Mouse (Mus musculus): ENCODE measurements around the gene Kcnj14. TPM values are rescaled to one million over a fixed set of nuclear protein-coding genes. Genes with fewer than 3 reads are reported as not detected.

Gene Kcnj14
- polyA plus RNA-seq, 1 experiment from 2014 or later: 0.74 TPM

DNA sequence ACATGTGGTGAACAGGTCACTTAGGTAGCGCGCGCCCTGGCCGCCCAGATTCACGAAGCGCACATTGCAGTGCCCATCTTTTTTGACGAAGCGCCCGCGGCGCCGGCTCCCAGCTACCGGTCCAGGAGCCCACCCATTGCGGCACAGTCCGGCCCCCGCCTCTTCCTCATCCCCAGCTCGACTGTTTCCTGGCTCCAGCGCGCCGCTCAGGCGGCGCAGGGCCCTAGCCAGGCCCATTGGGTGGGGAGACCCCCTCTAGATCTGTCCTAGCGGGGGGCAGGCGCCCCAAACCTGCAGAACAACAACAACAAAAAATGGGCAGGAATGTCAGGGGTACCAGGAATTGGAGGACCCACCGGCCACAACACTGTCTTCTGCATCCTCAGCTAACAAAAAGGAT, 4.7 kb downstream of the Kcnj14 start:
- Histone ChIP-seq H3K36me3 (ENCODE audit: control insufficient read depth, insufficient read depth, low read length) (peaks cover 5% of the 10 kb centered on the region; the same call in 1 of the 2 replicates), H3K9me3 (ENCODE audit: control insufficient read depth, low read length) (no peaks in the 10 kb centered on the region), H3K4me2 (peak overlapping the region; percentile 50), H3K9ac (ENCODE audit: low read depth, low read length) (no peak overlapping the region), H3K27me3 (replicated peaks; ENCODE audit: control insufficient read depth, insufficient read depth, low read length) (peaks cover 7% of the 10 kb centered on the region; the same call in 1 of the 2 replicates), H3K27ac (ENCODE audit: low read depth, low read length) (no peak overlapping the region), H3K4me1 (replicated peaks; ENCODE audit: control insufficient read depth, insufficient read depth, low read length) (peaks cover 7% of the 10 kb centered on the region), H3K4me3 (ENCODE audit: low read depth, low read length) (peak overlapping the region; percentile 20; the same call in 1 of the 2 replicates)
- no peak for DNase-seq (ENCODE audit: low spot score)
- ATAC-seq (replicated peaks; ENCODE audit: low FRiP score): 0 out of 2 replicates have a peak, but pooled peaks have one; percentile 13
- 12% methylated on average over 25 of the region's 25 CpGs for WGBS

DNA sequence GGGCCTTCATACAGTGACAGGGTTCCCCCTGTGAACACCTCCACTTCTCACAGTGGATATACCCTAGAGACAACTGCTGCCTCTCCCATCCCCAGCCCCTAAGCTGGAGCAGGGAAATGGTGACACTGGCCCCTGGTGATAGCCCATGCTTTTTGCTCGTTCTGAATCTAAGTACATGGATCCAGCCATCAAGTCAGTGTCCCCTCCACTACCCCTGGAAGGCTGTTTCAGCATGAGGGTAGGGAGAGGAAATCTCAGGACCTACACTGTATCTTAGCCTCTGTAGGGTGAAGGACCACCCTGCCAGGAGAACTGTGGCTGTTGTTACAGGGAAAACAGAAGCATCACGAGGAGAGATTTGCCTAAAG, 8.6 kb downstream of the Kcnj14 start:
- no peak overlapping the region for H3K9ac ChIP-seq (ENCODE audit: low read depth, low read length)
- H3K36me3 ChIP-seq (ENCODE audit: control insufficient read depth, insufficient read depth, low read length): peaks cover 6% of the 10 kb centered on the region
- H3K27ac ChIP-seq (ENCODE audit: low read depth, low read length): no peak overlapping the region
- ATAC-seq (replicated peaks; ENCODE audit: low FRiP score): no peak
- 57% methylated on average over 2 of the region's 2 CpGs for WGBS
- DNase-seq (ENCODE audit: low spot score): no peak
- H3K4me1 ChIP-seq (replicated peaks; ENCODE audit: control insufficient read depth, insufficient read depth, low read length): peaks cover 24% of the 10 kb centered on the region
- H3K9me3 ChIP-seq (ENCODE audit: control insufficient read depth, low read length): no peaks in the 10 kb centered on the region
- no peak overlapping the region for H3K4me3 ChIP-seq (ENCODE audit: low read depth, low read length)
- H3K27me3 ChIP-seq (replicated peaks; ENCODE audit: control insufficient read depth, insufficient read depth, low read length): peaks cover 7% of the 10 kb centered on the region; the same call in 1 of the 2 replicates
- no peak overlapping the region for H3K4me2 ChIP-seq

DNA sequence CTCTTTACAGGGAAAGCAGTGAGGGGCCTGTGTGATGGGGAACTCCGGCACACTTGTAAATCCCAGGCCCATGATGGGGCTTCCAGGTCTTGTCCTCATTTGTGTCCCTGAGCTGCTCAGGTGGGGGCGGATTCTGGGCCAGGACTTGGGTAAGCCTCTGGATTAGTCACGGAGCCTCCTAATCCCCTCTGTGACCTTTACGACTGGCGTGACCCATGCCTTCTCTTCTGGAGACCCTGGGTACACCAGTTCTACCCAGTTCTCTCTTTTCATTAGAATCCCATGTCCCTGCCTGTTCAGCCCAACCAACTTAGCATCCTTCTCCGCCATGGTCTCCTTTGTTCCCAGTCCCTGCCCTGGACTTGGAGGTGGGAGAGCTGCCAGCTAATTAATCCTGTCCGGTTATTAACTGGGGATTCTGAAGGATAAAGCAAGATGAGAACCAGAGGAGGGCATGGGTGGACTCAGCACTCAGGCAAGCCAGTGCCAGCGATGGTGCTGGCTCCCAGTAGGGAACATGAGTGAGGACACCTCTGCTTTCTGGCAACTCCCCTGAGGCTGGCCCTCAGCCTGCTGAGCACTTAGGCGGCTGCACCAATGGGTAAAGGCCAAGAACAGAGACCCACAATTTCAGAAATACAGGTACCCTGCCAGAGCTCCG, 9.1 kb downstream of the Kcnj14 start:
- Histone ChIP-seq H3K4me3 (ENCODE audit: low read depth, low read length) (no peak overlapping the region; the same call in 1 of the 2 replicates), H3K4me1 (replicated peaks; ENCODE audit: control insufficient read depth, insufficient read depth, low read length) (peaks cover 24% of the 10 kb centered on the region), H3K4me2 (peak overlapping the region; percentile 63; the same call in 1 of the 2 replicates), H3K9ac (ENCODE audit: low read depth, low read length) (no peak overlapping the region), H3K9me3 (ENCODE audit: control insufficient read depth, low read length) (no peaks in the 10 kb centered on the region), H3K36me3 (ENCODE audit: control insufficient read depth, insufficient read depth, low read length) (peaks cover 12% of the 10 kb centered on the region), H3K27ac (ENCODE audit: low read depth, low read length) (no peak overlapping the region), H3K27me3 (replicated peaks; ENCODE audit: control insufficient read depth, insufficient read depth, low read length) (peaks cover 7% of the 10 kb centered on the region; the same call in 1 of the 2 replicates)
- DNase-seq (ENCODE audit: low spot score) (no peak), ATAC-seq (replicated peaks; ENCODE audit: low FRiP score) (no peak)
- WGBS: 69% methylated on average over 10 of the region's 10 CpGs

DNA sequence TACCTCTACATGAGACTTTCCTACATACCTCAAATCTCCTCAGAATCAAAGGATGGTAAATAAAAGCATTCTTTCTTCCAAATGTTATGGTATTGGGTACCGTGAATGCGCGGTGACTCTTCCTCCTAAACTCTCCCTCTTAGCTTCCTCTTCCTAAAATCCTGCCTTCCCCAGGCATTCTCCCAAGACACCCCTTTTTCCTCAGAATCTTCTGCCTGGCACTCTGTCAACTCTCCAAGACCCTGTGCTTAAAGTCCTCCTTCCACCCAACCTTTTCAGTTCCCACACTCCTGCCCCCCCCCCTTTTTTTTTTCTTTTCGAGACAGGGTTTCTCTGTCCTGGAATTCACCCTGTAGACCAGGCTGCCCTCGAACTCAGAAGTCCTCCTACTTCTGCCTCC, 9.7 kb downstream of the Kcnj14 start:
- peaks cover 24% of the 10 kb centered on the region for H3K4me1 ChIP-seq (replicated peaks; ENCODE audit: control insufficient read depth, insufficient read depth, low read length)
- H3K27ac ChIP-seq (ENCODE audit: low read depth, low read length): no peak overlapping the region
- no peak for ATAC-seq (replicated peaks; ENCODE audit: low FRiP score)
- WGBS: 8% methylated on average over 5 of the region's 5 CpGs
- no peaks in the 10 kb centered on the region for H3K9me3 ChIP-seq (ENCODE audit: control insufficient read depth, low read length)
- H3K27me3 ChIP-seq (replicated peaks; ENCODE audit: control insufficient read depth, insufficient read depth, low read length): peaks cover 7% of the 10 kb centered on the region; the same call in 1 of the 2 replicates
- no peak overlapping the region for H3K9ac ChIP-seq (ENCODE audit: low read depth, low read length)
- H3K36me3 ChIP-seq (ENCODE audit: control insufficient read depth, insufficient read depth, low read length): peaks cover 16% of the 10 kb centered on the region
- no peak for DNase-seq (ENCODE audit: low spot score)
- peak overlapping the region; percentile 90 for H3K4me3 ChIP-seq (ENCODE audit: low read depth, low read length)
- peak overlapping the region; percentile 63 for H3K4me2 ChIP-seq

DNA sequence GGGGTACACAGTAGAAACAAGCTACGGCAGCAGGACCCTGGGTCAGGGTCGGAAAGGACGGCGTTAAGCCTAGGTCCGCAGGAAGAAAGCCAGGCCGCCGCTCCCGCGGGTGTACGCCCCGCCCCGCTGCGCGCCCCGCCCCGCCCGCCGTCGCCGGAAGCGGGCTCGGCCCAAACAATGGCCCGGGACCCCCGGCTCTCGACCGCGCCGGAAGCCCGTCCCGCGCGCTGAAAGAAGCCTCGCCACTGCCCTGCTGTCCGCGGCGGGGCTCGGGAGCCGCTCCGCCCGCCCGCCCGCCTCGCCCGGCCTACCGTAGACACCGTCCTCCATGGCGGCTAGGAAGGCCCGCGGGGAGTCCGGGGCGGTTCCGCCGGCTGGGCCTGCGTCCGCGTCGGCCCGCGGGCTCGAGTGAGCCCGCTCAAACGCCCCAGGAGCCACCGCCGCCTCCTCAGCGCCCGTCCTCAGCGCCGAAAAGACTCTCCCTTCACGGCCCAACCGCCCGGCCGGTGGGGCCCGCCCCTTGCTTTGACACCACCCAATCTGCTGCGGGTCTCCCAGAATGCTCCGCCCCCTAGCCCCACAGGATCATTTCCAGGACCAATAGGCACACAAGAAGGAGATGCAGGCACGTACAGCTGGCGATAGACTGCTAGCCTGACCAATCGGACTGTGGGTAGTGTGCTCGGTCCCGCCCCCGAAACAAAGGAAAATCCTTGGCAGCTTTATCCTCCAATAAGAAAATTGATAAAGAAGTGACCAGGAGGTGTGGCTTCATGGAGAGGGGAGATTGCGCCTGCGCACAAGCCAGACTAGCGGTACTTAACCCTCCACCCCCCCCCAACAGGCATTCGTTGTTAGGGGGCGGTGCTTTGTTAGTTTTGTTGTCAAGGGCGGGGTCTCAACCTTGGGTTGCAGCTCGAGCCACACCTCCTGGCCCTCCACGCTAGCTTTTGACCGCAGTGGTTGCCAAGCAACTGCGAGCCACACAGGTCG, 10.5 kb downstream of the Kcnj14 start, which contains the start of gene Cyth2:
TSS of gene Cyth2 (minus strand) at position 795 of the 993 bp plus-strand sequence.
- peaks cover 24% of the 10 kb centered on the region for H3K4me1 ChIP-seq (replicated peaks; ENCODE audit: control insufficient read depth, insufficient read depth, low read length)
- H3K9ac ChIP-seq (ENCODE audit: low read depth, low read length): peak within 1 kb of the TSS; percentile 98
- no peaks in the 10 kb centered on the region for H3K9me3 ChIP-seq (ENCODE audit: control insufficient read depth, low read length)
- peak within 1 kb of the TSS; percentile 90 for H3K4me3 ChIP-seq (ENCODE audit: low read depth, low read length)
- ATAC-seq (replicated peaks; ENCODE audit: low FRiP score) (peak; percentile 99), DNase-seq (ENCODE audit: low spot score) (peak; percentile 100)
- 0 out of 2 replicates have a peak, but pooled peaks cover 6% of the 10 kb centered on the region for H3K27me3 ChIP-seq (replicated peaks; ENCODE audit: control insufficient read depth, insufficient read depth, low read length)
- peaks cover 20% of the 10 kb centered on the region for H3K36me3 ChIP-seq (ENCODE audit: control insufficient read depth, insufficient read depth, low read length)
- peak within 1 kb of the TSS; percentile 77 for H3K4me2 ChIP-seq
- WGBS: under 1% methylated on average over 76 of the region's 92 CpGs
- peak within 1 kb of the TSS; percentile 98 for H3K27ac ChIP-seq (ENCODE audit: low read depth, low read length)

DNA sequence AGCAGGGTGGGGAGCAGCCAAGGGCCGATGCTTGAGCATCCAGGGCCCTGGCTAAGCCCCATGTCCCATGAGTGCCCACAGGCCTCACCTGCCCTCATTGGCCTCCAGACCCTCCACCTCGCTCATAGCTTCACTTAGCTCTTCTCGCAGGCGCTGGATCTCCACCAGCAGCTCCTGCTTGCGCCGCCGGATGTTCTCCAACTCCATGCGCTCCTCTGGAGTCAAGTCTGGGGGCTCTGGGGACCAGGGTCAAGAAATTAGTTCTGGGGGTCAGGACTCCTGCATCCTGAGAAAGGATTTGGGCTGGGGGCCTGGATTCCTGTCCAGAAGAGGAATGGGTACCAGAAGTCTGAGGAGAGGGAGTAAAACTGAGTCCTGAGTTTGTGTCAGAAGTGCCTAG, 11.7 kb downstream of the Kcnj14 start:
- Histone ChIP-seq H3K4me3 (ENCODE audit: low read depth, low read length) (peak overlapping the region; percentile 90), H3K27me3 (replicated peaks; ENCODE audit: control insufficient read depth, insufficient read depth, low read length) (no peaks in the 10 kb centered on the region), H3K9me3 (ENCODE audit: control insufficient read depth, low read length) (no peaks in the 10 kb centered on the region), H3K4me1 (replicated peaks; ENCODE audit: control insufficient read depth, insufficient read depth, low read length) (peaks cover 24% of the 10 kb centered on the region), H3K27ac (ENCODE audit: low read depth, low read length) (no peak overlapping the region), H3K36me3 (ENCODE audit: control insufficient read depth, insufficient read depth, low read length) (peaks cover 29% of the 10 kb centered on the region), H3K4me2 (peak overlapping the region; percentile 77), H3K9ac (ENCODE audit: low read depth, low read length) (peak overlapping the region; percentile 98)
- WGBS: 92% methylated on average over 8 of the region's 8 CpGs
- no peak for DNase-seq (ENCODE audit: low spot score)
- ATAC-seq (replicated peaks; ENCODE audit: low FRiP score): no peak

DNA sequence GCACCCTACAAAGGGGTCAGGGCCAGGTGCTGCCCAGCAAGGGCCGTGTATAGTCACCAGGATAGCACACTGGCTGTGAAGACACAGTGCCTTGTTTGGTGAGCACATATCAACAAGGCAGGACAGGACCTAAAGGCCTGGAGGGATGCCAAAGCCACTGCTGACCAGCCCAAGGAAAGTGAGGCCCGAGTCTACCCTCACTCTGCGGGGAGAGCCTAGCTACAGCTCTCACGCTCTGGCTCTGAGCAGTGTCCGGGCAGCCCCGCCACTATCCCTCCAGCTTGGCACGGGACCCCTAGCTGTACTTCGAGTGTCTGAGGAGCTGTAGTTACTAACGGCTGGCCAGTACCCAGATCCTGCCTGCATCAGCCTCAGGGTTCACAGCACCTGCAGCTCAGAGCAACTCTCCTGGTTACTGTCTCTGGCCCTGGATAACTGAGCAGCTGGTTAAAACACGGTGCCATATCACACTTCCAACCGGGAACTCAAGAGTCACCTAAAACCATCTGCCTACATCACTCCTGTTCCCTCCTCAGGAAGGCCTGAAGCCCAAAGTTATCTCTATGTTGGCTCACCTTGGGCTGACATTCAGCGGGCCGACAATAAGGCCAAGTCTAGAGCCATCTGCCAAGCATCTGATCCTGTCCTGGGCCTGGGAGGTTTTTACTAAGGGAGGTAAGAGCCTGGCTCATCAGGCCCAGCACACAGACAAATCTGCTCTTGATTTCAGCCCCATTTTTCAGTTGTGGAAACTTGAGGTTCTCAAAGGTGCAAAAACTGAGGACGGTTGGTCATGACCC, 15.1 kb downstream of the Kcnj14 start:
- Histone ChIP-seq H3K27ac (ENCODE audit: low read depth, low read length) (no peak overlapping the region), H3K36me3 (ENCODE audit: control insufficient read depth, insufficient read depth, low read length) (peaks cover 40% of the 10 kb centered on the region), H3K9me3 (ENCODE audit: control insufficient read depth, low read length) (no peaks in the 10 kb centered on the region), H3K4me1 (replicated peaks; ENCODE audit: control insufficient read depth, insufficient read depth, low read length) (peaks cover 14% of the 10 kb centered on the region; the same call in 1 of the 2 replicates), H3K27me3 (replicated peaks; ENCODE audit: control insufficient read depth, insufficient read depth, low read length) (no peaks in the 10 kb centered on the region), H3K4me2 (no peak overlapping the region), H3K9ac (ENCODE audit: low read depth, low read length) (no peak overlapping the region), H3K4me3 (ENCODE audit: low read depth, low read length) (no peak overlapping the region)
- ATAC-seq (replicated peaks; ENCODE audit: low FRiP score) (no peak), DNase-seq (ENCODE audit: low spot score) (no peak)
- 89% methylated on average over 14 of the region's 14 CpGs for WGBS

- peaks cover 14% of the 10 kb centered on the region; the same call in 1 of the 2 replicates for H3K4me1 ChIP-seq (replicated peaks; ENCODE audit: control insufficient read depth, insufficient read depth, low read length)
- H3K4me3 ChIP-seq (ENCODE audit: low read depth, low read length): no peak overlapping the region
- H3K36me3 ChIP-seq (ENCODE audit: control insufficient read depth, insufficient read depth, low read length): peaks cover 40% of the 10 kb centered on the region
- DNase-seq (ENCODE audit: low spot score) (no peak), ATAC-seq (replicated peaks; ENCODE audit: low FRiP score) (no peak)
- no peaks in the 10 kb centered on the region for H3K27me3 ChIP-seq (replicated peaks; ENCODE audit: control insufficient read depth, insufficient read depth, low read length)
- no peaks in the 10 kb centered on the region for H3K9me3 ChIP-seq (ENCODE audit: control insufficient read depth, low read length)
- H3K9ac ChIP-seq (ENCODE audit: low read depth, low read length): no peak overlapping the region
- H3K27ac ChIP-seq (ENCODE audit: low read depth, low read length): no peak overlapping the region
- H3K4me2 ChIP-seq: no peak overlapping the region
- WGBS: 62% methylated on average over 11 of the region's 11 CpGs
Measured at GRCm38 (mm10) chr7:45808471-45808870, 16.1 kb downstream of the Kcnj14 start.
